Mouse (Mus musculus): ENCODE data around the gene Gm20388. TPM values are rescaled to one million over a fixed set of nuclear protein-coding genes. Genes with fewer than 3 reads are reported as not detected.
"Not testable (repeated sequence)": the region's sequence is repeated elsewhere in the genome, so short reads cannot be mapped to it uniquely, and the experiment has no call there.

Gm20388 gene
- total RNA-seq, 2 experiments from 2014 or later, result 11.4 to 18.1 TPM

DNA sequence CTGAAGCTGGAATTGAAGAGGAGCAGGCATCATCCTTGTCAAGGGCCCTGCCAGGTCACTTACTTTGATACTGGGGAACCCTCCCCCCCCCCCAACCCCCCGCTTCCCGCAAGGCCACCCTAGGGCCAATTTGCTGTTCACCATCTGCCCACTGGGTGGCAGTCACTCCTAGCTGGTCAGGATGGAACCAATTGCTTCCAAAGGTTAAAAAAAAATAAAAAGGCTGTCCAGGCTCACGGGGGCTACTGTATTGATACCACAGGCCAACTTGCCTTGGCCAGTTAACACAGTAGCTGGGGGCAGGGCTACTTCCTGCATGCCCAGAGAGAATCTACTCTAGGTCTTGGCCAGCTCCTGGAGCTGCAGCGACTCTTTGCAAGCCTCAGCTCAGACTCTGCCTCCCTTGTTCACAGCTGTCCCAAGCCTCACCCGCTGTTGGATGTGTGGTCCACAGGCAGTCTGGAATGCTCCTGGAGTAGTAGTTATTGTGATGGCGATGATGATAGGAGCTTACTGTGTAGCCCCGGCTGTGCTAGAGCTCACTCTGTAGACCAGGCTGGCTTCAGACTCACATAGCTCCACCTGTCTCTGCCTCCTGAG lies 2707.4 kb downstream of the Gm20388 start:
- ATAC-seq (replicated peaks; ENCODE audit: low FRiP score, low TSS enrichment, poor library complexity, severe bottlenecking), result 0 out of 2 replicates have a peak, but pooled peaks have one; percentile 40

DNA sequence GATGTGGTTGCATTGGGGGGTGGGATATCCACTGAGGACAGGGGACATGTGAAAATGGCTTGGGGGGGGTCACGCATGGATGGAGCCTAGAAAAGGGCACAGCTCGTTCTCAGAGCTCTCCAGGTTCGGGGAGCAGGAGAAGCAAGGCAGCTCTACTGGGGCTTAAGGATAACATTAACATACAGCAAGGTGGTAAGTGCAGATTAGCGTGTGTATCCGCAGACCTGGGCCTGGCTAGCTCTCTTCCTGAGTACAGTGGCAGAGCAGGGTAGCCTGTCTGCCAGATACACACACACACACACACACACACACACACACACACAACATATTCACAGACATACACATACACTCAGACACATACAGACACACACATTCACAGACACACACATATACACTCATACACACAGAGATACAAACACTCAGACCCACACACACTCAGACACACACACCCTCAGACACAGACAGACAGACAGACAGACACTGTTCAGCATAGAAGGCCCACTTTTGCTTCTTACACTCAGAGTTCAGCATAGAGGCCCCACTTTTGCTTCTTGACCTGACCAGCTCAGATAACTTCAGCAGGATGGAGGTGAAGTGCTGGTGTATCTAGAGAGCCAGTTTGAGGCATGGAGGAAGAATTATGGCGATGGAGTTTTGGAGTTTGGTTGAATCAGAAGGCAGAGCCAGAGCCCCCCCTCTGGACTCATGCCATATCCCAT lies 2708.2 kb downstream of the Gm20388 start:
- peak; percentile 86 for ATAC-seq (replicated peaks; ENCODE audit: low FRiP score, low TSS enrichment, poor library complexity, severe bottlenecking)

DNA sequence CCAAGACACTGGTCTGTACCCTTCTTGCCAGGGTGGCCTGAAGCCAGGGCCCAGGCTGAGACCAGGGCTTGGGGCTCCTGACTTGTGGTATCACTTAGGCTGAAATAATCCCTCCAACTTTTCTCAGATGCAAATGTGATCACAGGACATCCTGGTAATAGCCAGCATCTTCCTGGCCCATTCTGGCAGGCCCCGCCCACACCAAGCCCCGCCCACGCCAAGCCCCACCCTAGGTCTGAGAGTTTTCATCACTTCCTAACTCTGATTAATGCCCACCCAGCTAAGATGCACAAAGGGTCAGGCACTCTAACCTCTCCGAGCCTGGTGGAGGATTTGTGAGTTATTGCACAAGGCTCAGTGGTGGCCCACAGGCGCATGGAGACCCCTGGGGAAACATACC lies 2709.8 kb downstream of the Gm20388 start:
- ATAC-seq (replicated peaks; ENCODE audit: low FRiP score, low TSS enrichment, poor library complexity, severe bottlenecking), result no peak

DNA sequence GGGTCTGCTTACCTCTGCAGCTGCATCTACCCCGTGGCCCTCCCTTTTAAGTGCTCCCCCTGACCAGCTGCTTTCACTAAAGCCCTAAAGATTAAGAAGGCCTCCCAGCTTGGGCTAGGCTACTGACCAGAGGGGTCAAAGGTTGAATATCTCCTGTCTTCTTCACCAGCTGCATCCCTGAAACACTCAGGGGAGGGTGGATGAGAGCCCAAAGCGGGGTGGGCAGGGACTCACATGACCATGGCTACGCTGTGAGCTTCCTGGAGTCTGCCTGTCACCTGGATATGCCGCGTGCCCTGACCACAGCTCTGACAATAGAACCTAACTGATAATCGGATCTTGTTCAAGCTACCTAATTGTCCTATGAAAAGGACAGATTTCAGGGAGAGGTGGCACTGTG lies 2712.1 kb downstream of the Gm20388 start, which contains the start of gene Pabpn1l:
Gene Pabpn1l (minus strand): TSS at position 13 of the 400 bp plus-strand sequence.
- no peak for ATAC-seq (replicated peaks; ENCODE audit: low FRiP score, low TSS enrichment, poor library complexity, severe bottlenecking)

DNA sequence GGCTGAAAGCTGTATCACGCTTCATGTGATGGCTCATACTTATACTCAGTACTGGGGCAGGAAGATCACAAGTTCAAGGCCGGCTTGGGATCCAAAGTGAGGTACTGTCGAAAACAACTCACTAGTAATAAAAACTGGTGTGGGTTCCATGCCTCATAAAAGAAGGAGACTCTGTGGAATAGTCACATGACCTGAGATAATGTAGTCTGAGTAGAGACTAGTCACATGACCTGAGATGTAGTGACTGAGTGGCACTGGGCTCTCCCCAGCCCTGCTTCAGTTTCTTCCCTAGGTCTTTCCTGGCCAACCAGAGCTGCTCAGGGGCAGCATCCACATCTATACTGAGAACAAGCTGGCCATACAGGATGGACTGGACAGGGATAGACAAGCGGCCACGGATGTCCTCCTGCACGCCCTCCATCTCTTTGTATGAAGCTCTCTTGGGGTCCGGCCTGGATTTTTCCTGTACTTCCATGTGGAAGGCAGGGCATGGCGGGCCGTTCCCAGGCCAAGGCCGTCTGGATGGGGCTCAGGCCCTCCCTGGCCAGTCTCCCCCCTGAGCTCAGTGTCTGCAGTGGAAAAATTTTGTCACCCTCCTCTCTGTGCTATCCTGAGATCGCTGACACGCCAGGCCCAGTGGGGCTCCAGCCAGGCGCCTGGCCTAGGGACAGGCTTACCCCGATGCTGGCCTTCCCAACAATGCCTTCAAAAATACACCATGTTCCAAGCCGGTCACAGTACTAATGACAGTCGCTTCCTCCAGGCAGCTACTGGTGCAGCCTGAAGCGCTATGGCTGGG lies 2713.4 kb downstream of the Gm20388 start:
- ATAC-seq (replicated peaks; ENCODE audit: low FRiP score, low TSS enrichment, poor library complexity, severe bottlenecking), result no peak

DNA sequence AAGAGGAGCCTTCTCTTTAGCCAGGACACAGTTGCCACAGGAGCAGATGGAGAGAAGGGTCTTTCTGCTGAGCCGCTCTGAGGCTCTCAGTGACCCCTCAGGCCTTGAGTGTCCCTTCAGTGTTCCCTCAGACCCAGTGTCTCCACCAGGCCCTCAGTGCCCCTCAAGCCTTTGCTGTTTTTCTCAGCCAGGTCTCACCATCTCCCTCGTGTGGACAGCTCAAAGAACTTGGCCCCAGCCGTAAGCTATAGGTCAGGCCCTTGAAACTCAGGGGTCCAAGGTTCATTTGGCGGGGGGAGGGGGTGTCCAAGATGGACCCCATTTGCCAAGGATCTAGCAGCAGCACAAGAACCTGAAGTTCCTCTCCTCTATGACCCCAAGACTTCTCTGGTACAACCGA lies 2714.0 kb downstream of the Gm20388 start:
- no peak for ATAC-seq (replicated peaks; ENCODE audit: low FRiP score, low TSS enrichment, poor library complexity, severe bottlenecking)

DNA sequence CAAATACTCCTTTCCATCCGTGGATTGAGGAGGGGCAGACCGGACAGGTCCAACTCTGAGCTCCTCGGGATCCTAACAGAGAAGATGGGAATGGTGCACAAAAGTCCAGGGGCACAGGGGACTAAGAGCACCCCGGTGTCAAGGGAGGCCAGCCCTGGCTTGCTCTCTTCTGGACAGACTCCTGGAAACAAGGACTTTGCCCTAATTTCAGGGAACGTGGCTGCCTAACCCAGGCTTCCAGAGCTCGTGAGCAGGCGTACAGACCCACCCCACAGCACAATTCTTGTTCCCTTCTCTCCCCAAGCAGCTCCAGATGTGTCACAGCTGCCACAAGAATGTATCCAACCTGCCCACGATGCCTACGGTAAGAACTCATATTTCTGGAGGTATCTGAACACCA lies 2715.2 kb downstream of the Gm20388 start:
- ATAC-seq (replicated peaks; ENCODE audit: low FRiP score, low TSS enrichment, poor library complexity, severe bottlenecking), result no peak

DNA sequence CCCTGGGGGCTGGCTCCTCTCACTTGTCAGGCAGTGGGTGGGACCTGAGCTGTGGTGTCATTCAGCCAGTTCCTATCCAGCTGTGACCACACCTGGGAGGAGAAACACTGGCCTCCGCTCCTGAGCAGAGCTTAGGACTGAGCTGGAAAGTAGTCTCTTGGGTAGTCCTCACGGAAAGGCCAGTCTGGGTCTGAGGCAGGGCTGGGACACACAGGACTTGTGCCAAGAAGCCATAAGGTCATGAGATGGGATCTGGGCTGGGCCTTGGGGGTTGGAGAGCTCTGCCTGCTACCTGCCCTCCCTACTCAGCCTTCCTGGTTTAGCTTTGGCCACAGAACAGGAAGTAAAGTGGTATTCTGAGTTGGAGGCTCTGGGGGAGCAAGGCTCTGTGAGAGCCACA lies 2716.3 kb downstream of the Gm20388 start:
- ATAC-seq (replicated peaks; ENCODE audit: low FRiP score, low TSS enrichment, poor library complexity, severe bottlenecking), result 0 out of 2 replicates have a peak, but pooled peaks have one; percentile 5

DNA sequence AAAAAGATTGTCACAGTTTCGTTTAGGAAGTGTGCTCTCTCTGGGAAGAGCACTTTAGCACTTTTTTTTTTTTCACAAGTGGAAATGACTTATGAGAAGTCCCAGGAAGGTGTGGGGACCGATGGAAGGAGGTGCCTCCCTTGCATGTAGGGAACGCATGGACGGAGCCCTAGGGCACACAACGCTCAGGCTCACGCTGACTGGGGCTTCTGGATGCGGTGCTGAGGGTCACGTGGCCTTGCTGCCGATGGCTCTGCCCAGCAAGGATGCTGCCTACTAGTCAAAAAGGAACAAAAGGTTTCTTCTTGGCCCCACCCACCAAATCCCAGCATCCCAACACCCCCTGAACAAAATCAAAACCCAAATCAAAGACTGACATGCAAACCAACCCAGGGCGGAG lies 2718.7 kb downstream of the Gm20388 start:
- no peak for ATAC-seq (replicated peaks; ENCODE audit: low FRiP score, low TSS enrichment, poor library complexity, severe bottlenecking)

DNA sequence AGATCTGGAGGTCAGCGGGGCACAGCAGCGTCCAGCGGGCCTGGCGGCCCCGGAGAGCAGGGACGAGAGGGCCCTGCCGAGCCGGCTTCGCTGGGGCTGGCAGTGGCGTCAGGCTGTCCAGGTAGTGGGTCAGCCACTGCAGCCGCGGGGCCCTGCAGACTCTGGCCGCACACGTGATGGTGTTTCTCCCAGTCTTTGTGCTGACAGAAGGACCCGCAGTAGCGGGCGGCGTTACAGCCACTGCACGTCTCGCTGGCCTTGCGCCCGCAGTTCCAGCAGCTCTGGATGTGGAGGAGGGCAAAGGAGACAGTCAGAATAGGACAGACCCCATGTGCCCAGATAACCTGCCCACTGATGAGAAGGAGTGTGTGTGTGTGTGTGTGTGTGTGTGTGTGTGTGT lies 2720.1 kb downstream of the Gm20388 start:
- ATAC-seq (replicated peaks; ENCODE audit: low FRiP score, low TSS enrichment, poor library complexity, severe bottlenecking), result no peak

DNA sequence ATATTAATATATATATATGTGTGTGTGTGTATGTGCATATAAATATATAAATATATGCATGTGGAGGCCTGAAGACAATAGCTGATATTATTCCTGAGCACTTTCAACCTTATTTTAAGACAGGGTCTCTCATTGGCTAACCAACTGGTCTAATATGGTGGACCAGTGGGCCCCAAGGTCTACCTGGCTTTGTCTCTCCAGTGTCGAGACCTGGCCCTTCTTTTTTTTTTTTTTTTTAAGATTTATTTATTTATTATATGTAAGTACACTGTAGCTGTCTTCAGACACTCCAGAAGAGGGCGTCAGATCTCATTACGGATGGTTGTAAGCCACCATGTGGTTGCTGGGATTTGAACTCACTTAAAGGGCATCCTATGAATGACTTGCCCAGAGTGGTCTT lies 2721.5 kb downstream of the Gm20388 start:
- ATAC-seq (replicated peaks; ENCODE audit: low FRiP score, low TSS enrichment, poor library complexity, severe bottlenecking), result not testable (repeated sequence)

DNA sequence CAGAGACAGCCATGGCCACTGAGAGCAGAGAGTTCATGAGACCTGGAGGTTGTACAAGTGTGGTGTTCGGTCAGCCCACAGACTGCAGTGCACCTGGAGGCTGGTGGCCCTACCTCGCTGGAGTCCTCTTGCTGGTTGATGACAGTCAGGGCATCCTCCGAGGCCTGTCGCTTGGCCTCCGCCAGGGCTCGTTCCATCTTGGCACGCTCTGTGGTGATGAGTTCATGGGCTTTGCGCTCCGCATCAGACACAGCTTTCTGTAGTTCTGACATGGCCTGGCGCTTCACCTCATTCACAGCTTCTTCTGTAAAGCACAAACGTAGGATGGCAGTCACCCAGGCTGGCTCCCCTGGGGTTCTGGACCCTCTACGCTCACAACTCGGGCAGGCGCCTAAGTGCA lies 2722.6 kb downstream of the Gm20388 start:
- no peak for ATAC-seq (replicated peaks; ENCODE audit: low FRiP score, low TSS enrichment, poor library complexity, severe bottlenecking)

DNA sequence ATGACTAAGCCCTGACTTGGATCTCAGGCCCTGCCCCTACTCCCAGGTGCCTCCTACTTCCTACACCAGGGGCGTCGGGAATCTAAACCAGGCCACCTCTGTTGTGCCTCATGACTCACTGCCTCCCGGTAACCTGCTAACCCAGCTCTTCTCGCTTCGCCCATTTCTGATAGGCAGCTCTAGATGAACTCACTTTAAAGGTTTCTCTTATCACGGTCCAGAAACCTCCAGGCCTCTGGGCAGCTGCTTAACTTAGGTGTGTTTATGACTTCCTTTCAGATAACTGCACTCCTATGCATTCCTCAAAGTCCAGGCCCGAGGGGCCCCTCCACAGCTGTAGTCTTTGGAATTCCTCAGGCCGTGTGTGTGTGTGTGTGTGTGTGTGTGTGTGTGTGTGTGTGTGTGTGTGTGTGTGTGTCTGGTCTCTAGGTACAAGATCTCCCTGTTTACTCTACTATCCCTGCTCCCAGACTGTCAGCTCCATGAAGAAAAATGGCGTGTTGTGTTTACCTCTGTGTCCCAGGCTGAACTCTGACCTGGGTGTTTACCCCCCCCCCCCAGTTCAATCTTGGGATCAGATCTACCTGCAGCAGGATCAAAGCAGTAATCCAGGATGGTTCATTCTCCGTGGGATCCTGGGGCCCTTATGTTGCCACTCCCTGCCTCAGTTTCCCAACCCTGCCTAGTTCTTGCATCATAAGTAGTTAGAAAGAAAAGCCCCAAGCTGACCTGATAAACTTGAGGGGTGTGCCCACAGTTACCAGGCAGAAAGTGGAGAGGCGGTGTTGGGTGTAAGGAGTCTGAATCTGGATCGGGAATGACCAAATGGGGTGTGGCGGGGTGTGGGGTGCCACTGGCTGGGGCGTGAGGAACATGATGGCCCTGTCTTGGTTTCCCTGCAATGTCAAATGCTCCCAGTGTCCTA lies 2725.5 kb downstream of the Gm20388 start:
- peak; percentile 56 for ATAC-seq (replicated peaks; ENCODE audit: low FRiP score, low TSS enrichment, poor library complexity, severe bottlenecking)

DNA sequence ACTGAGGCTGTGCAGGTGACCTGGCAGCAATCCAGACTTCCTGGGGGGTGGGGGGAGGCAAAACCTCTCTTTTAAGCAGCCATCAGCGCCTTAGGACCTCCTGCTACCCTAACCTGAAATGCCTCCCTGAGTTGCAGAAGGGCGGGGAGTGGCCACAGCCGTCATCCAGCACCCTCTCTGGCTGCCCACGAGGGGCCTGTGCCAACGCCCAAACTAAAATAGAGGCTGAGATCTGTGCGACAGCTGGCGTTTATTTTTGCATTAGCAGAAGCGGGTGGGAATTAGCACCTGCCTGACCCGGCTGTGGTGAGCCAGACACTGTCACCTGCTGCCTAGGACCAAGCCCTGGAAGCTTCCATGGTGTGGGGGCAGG lies 2726.1 kb downstream of the Gm20388 start:
- ATAC-seq (replicated peaks; ENCODE audit: low FRiP score, low TSS enrichment, poor library complexity, severe bottlenecking), result no peak

DNA sequence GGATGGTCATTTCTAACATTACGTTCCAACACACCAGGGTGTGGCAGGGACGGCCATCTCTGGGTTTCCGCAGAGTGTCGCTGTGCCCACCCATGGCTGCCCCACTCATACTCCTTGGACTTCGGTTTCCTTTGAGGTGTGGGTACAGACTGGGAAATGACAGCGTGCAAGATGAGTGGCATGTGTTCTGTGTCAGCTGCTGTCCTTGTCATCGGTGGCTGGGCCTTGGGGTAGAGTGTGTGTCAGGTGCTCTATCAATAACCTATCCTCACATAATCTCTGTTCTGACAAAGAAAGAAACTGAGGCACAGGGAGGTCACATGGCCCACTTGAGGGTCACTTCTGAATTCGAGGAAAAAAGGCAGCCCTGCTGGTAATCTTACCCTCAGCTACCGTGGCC lies 2726.6 kb downstream of the Gm20388 start:
- no peak for ATAC-seq (replicated peaks; ENCODE audit: low FRiP score, low TSS enrichment, poor library complexity, severe bottlenecking)

DNA sequence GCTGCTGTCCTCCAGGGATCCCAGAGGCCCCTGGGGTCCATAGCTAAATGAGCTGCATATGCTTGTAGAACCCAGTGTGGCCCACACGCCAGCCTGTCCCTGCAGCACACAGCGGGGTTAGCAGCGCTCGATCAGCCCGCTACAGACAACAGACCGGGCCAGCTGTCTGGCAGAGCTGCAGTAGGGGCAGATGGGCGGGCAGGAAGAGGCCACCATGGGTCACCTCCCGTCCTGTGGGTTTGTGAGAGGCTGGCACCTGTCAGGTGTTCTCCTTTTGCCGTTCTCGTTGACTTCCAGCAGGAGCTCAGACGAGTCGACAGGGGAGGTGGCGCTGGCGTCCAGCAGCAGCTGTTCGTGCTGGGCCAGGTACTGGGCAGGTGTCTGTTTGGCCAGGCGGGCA lies 2728.0 kb downstream of the Gm20388 start:
- no peak for ATAC-seq (replicated peaks; ENCODE audit: low FRiP score, low TSS enrichment, poor library complexity, severe bottlenecking)

DNA sequence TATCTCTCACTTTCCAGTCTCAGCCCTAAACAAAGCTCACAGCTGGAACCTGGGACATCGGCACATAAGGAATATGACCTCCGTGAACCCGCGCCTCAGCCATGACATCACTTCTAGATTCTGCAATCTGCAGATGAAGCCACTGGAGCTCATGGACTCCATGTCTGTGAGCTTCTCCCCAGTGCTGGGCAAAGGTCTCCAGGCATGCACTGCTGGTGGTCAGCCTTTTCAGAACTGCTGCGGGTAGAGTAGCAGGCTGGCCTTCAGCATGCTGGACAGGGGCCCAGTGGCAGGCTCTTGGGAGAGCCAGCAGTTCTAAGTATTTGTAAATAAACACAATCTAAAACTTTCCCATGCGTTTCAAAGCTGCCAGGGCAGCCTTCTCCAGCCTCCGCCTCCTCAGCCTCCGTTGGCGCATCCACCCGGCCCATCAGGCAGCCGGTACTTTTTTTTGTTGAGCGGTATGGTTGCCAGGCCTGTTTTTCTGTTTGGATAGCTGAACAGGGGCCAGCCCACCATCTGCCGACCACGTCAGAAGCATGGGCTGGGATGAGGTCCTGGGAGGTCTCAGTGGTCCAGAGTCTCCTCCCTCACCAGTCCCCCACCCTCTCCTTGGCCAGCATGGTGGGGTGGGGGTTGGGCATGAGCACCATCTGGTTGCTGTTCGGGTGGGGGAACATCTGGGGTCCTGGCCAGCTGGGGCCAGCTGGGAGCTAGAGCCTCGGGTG lies 2729.0 kb downstream of the Gm20388 start:
- no peak for ATAC-seq (replicated peaks; ENCODE audit: low FRiP score, low TSS enrichment, poor library complexity, severe bottlenecking)

DNA sequence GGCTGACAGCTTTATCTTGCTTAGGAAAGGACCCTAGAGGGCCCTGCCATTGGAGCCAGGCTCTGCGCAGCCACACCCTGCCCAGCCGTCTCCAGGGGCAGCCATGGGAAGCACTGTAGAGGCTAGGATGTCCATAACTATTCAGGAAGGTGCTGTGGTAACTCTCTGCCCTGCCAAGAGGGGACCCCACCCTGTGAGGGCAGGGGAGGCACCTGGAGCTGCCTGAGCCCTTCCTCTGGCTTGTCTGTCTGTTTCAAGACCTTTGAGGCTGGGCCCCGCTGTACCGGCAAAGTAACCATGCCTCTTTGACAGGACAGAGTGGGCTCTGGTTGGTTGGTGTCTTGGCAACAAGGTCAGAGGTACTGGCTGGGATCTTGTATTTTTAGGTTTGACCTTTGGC lies 2730.2 kb downstream of the Gm20388 start:
- ATAC-seq (replicated peaks; ENCODE audit: low FRiP score, low TSS enrichment, poor library complexity, severe bottlenecking), result no peak

DNA sequence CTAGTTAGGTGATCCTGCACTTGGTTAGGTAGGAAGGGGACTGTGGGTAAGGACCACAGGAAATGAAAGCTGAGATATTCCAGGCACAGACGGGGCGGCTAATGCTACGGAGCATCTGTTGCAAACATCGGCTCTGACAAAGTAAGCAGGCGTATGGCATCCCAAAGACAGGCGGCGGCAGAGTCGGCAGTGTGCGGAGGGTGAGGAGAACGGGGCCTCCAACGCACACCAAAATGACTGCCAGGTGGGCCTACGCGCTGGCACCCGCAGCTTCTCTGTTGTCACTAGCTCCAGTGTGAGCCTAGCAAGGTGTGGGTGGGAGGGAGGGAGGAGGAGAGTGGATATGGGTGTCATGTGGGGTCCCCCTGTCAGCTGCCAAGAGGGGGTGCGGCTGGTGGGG lies 2730.8 kb downstream of the Gm20388 start:
- ATAC-seq (replicated peaks; ENCODE audit: low FRiP score, low TSS enrichment, poor library complexity, severe bottlenecking), result no peak

All from megakaryocyte-erythroid progenitor cell, adult 5-6 weeks (primary cell).